Mouse (Mus musculus) mouse trophoblast stem cell (cell line): ENCODE measurements around the gene Rnf115.

Experiments used
- in situ Hi-C, 2 experiments: fragments of 300-500 bp; cut with MseI, MboI; formaldehyde crosslinking; loops; 2 replicates in 1 of 2; 3 replicates in 1 of 2; pipeline ENCODE4 v1.15.1; 2025

Rnf115 gene

DNA sequence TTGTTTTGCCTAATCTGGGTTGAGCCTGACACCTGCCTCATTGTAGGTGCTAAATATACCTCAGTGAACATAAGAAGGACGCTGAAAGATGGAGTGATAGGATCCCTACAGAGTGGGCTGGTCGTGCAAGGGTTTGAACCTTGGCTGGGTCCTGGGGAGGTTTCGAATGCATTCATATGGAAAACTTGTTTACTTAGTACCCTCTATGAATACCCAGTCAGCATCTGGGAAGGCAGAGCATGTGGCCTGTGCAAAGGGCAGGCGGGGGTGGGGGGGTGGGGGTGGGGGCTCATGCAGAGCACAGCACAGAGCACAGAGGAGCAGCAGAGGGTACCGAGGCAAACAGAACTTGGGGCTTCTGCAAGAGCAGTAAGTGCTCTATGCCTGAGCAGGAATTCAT is 105.5 kb downstream of the Rnf115 start:
- in situ Hi-C loops: no loop called here

DNA sequence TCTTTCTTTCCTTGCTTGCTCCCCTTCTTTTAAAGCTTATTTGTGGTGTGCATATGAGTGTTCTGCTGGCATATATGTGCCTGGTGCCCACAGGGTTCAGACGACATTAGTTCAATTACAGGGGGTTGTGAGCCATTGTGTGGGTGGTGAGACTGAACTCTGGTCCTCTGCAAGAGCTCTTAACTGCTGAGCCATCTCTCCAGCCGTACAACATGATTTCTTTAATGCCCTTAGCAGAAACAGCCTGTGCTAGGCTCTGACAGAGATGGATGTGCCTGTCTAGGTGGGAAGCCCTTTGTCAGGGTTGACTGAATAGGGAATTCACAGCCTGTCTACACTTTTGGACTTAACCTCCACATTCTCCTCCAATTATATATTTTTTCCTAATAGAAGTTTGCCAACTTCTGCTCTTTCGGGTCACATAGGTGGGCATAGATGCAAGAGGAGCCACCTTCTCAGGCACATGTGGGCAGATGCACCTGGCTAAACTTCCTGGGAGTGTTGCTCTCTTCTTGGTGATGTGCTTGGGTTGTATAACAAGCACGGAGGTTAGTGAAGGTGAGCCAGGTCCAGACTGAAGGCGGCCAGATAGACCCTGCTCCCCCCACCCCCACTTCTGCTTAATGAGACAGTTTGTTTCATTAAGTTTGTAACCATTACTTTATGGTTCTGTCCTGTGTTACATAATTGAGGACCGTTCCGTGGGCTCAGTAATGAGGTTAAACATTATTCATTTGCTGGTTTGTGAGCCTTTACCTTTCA is 107.3 kb downstream of the Rnf115 start:
- in situ Hi-C loops: no loop called here

DNA sequence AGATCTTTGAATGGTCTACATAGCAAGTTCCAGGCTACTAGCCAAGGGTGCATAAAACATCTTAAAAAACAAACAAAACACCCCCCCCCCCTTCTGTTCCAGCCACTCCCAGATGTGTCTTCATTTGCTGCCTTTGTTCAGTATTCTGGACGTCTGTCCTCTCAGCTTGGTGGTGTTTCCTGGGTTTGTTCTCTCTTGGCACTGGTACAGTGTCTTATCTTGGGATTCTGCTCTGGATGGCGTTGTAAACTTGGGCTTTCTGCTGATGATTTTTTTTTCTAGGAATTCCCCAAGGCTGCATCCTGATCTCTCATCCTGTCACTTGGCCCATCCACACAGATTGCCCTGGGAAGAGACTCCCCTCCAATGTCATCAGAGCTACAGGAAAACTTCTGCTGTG is 109.0 kb downstream of the Rnf115 start:
- in situ Hi-C loops: no loop called here

DNA sequence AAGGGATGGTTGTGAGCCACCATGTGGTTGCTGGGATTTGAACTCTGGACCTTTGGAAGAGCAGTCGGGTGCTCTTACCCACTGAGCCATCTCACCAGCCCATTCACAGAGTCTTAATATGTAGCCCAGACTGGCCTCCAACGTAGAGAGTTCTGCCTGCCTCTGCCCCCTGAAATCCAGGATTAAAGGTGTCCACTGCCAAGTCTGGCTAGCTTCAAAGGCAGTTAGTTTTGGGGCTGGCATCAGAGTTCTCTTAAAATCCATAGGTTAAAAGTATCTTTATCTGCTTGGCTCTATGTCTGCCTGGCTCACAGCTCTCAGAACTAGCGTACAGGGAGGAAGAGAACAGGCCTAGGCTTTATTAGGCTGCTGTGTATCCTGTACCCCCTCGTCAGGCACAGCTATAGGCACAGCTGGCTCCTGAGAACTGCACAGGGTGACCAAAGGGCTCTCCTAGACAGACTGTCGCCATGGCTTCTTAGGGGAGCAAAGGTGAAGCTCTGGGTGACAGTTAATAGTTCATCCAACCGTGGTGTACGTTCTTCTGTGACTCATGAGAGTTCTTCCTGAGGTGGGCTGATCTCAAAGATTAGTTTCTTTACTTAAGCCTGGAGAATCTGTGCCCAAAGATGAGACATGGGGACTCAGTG is 111.7 kb downstream of the Rnf115 start:
- in situ Hi-C loops: no loop called here
